Mouse (Mus musculus) C2C12 (cell line): Measurements from ENCODE around the gene Slc2a12.

Experiments
- CTCF ChIP-seq: IDR thresholded peaks from one replicate; pipeline ENCODE4 v1.5.1; 2011; ENCODE audit not compliant: control insufficient read depth, insufficient read depth, insufficient read length
- MYOD1 ChIP-seq: IDR thresholded peaks from one replicate; pipeline ENCODE4 v1.6.1; 2011; ENCODE audit warnings: low read depth; ENCODE audit not compliant: control insufficient read depth, insufficient read length
- MYOG ChIP-seq: IDR thresholded peaks from one replicate; pipeline ENCODE4 v1.6.1; 2011; ENCODE audit not compliant: control insufficient read depth, insufficient read length; ENCODE audit errors: extremely low read depth
- USF1 ChIP-seq: IDR thresholded peaks from one replicate; pipeline ENCODE4 v1.6.1; 2011; ENCODE audit warnings: low read depth, mild to moderate bottlenecking, control low read depth, moderate library complexity

DNA sequence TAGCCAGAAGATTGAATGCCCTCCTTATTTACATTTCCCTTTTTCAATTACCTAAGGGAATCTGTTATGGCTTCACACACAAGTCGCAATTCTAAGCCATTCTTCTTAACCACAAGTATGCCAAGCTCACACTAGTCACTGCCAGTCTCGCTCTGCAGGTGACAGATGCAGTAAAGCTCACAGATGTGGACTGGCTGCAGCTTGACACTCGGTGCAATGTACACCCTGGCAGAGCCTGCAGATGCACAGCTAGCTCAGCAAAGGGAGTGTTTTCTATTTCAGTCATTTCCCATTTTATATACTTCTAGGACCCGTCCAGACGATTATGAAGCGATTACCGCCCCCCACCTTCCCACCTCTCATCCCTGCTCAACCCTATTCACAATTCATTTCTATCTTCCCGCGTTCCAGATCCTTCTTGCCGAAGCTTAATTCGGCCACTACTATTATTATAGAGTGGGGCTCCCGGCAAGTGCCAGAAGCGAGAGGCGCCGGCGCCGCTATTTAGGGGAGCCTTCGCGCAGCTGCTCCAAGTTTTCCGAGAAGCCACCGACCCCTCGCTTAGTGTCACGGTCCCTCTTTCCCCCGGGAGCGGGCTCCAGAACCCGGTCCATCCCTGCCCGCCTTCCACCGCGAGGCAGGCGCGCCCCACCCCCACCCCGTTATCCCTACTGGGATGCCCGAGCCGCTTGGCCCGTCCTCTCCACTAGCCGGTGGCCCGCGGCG is 85.6 kb downstream of the Slc2a12 start:
- TF ChIP-seq MYOD1 = peak; percentile 55
- TF ChIP-seq CTCF = no peak
- no peak for TF ChIP-seq MYOG
- no peak for TF ChIP-seq USF1
